Mouse (Mus musculus) liver, embryonic 13.5 days (tissue): ENCODE data around the gene Abca8a. TPM values are rescaled to one million over a fixed set of nuclear protein-coding genes. Genes with fewer than 3 reads are reported as not detected.
"Not testable (repeated sequence)": the region's sequence is repeated elsewhere in the genome, so short reads cannot be mapped to it uniquely, and the experiment has no call there.

Experiments used
- ATAC-seq: fragments of 200-750 bp; cut with Nextera tagmentation; 2 replicates; pipeline ENCODE4 v1.8.0; 2017; ENCODE audit warnings: low read depth, mild to moderate bottlenecking, moderate number of reproducible peaks, moderate library complexity
- DNase-seq: peaks from one replicate; pipeline ENCODE4 v3.0.0; 2022
- H3K27ac ChIP-seq: fragments of 300-500 bp; sonication (generic); 2 replicates; pipeline ENCODE4 v1.5.1; 2015; ENCODE audit warnings: moderate library complexity, mild to moderate bottlenecking, inconsistent platforms
- H3K27me3 ChIP-seq: fragments of 300-500 bp; sonication (generic); 2 replicates; pipeline ENCODE4 v1.6.1; 2015; ENCODE audit warnings: mild to moderate bottlenecking, inconsistent platforms
- H3K36me3 ChIP-seq: fragments of 300-500 bp; sonication (generic); 2 replicates; pipeline ENCODE4 v1.6.1; 2015; ENCODE audit warnings: mild to moderate bottlenecking, inconsistent platforms
- H3K4me1 ChIP-seq: fragments of 300-500 bp; sonication (generic); replicated peaks from 2 replicates; pipeline ENCODE4 v1.6.1; 2015; ENCODE audit warnings: inconsistent platforms
- H3K4me2 ChIP-seq: fragments of 300-500 bp; sonication (generic); 2 replicates; pipeline ENCODE4 v1.6.1; 2015; ENCODE audit warnings: inconsistent platforms, mild to moderate bottlenecking, moderate library complexity
- H3K4me3 ChIP-seq: fragments of 300-500 bp; sonication (generic); replicated peaks from 2 replicates; pipeline ENCODE4 v1.5.1; 2015; ENCODE audit warnings: mild to moderate bottlenecking, inconsistent platforms
- H3K9ac ChIP-seq: fragments of 300-500 bp; sonication (generic); 2 replicates; pipeline ENCODE4 v1.6.1; 2015; ENCODE audit warnings: mild to moderate bottlenecking, inconsistent platforms
- H3K9me3 ChIP-seq: fragments of 300-500 bp; sonication (generic); replicated peaks from 2 replicates; pipeline ENCODE4 v1.6.1; 2016; ENCODE audit warnings: inconsistent platforms
- WGBS: fragments of 180-500 bp; shearing (Covaris S2); methylation state at CpG from one replicate; pipeline ENCODE4 v1.1.7; 2015; ENCODE audit not compliant: insufficient replicate concordance; 5-methylcytosine and 5-hydroxymethylcytosine counted together
- polyA plus RNA-seq: library from polyadenylated mRNA; unstranded; fragments of >200 nt; fragmentation: Nextera tagmentation; extraction: Ambion mirVana; gene quantifications from 2 replicates; pipeline ENCODE4 v1.2.1, GENCODE M21; 2015

Abca8a gene
- polyA plus RNA-seq, 1 experiment from 2014 or later = 1.2 TPM

- not testable (repeated sequence) for H3K9ac ChIP-seq, H3K4me2 ChIP-seq, H3K4me3 ChIP-seq, H3K27me3 ChIP-seq, H3K4me1 ChIP-seq, DNase-seq, H3K9me3 ChIP-seq, H3K36me3 ChIP-seq
- peak; percentile 45 for ATAC-seq
- H3K27ac ChIP-seq = peak overlapping the region; percentile 37; the same call in 1 of the 2 replicates
- 50% methylated on average over 11 of the region's 11 CpGs for WGBS
Observed at GRCm38 (mm10) chr11:109987460-109988072, 108.2 kb downstream of the Abca8a start.

DNA sequence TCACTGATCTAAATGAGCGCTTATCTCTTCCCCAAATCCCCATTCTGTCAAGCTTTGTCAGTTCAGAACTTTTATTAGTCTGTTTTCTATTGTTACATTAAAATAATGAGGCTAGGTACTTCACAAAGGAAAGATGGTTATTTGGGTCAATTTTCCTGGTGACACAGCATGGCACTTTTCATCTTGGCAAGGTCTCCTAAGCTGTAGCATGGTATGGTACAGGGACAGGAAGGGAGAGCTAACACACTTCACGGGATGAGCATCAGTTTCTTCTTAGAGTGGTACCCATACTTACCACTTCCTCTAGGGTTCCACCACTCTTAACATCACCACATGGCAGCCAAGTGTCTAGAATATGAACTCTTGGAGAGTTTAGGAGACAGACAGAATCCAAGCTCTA lies 113.9 kb downstream of the Abca8a start:
- WGBS = 64% methylated on average over 2 of the region's 2 CpGs
- Histone ChIP-seq H3K4me2 (no peak overlapping the region), H3K4me1 (no peaks in the 10 kb centered on the region), H3K4me3 (no peak overlapping the region), H3K36me3 (peaks cover 9% of the 10 kb centered on the region; the same call in 1 of the 2 replicates), H3K27ac (no peak overlapping the region), H3K9ac (no peak overlapping the region), H3K27me3 (no peaks in the 10 kb centered on the region), H3K9me3 (no peaks in the 10 kb centered on the region)
- ATAC-seq (no peak), DNase-seq (no peak)

Other genes with a start within 250 kb of the Abca8a start
- gene Abca8b, start 100.1 kb downstream of the Abca8a start, polyA plus RNA-seq = 3.2 and 4.3 TPM in 2 replicates
- gene Abca9, start 72.2 kb upstream of the Abca8a start, polyA plus RNA-seq = 0.36 and 0.66 TPM in 2 replicates
- 2.7 and 4.1 TPM in 2 replicates for gene Abca6, start 155.8 kb upstream of the Abca8a start, polyA plus RNA-seq
- gene Abca5, start 241.7 kb upstream of the Abca8a start, polyA plus RNA-seq = 0.29 and 0.58 TPM in 2 replicates